21 mouse cellular contexts compared by ENCODE assay signal in genomic region chr4:135546008-135546407, GRCm38 (mm10). TPM values are rescaled to one million over a fixed set of nuclear protein-coding genes. Genes with fewer than 3 reads are reported as not detected.
A peak's percentile ranks its signal among the peaks of the same experiment; 100 is the strongest.
DNase-seq lines count a peak whose midpoint lies in the region; ATAC-seq and TF ChIP-seq lines count a peak whose summit lies in the region.
"Had no signal": no experiment of that assay in that cellular context is flagged by ENCODE, and none has a peak within 500 bp of the region (broad histone marks: within the 10 kb centered on the region; RNA-seq: fewer than 3 reads in every experiment).

No protein-coding gene starts in this region.

- H3K4me2 ChIP-seq in midbrain, embryonic 16.5 days (ENCODE audit: low read length), result no peak overlapping the region
- H3K4me2 ChIP-seq: midbrain, embryonic 13.5 days had no signal

- peaks cover 73% of the 10 kb centered on the region for H3K4me1 ChIP-seq in heart, embryonic 10.5 days
- peaks cover 31% of the 10 kb centered on the region for H3K4me1 ChIP-seq in ES-Bruce4 (ENCODE audit: control insufficient read depth, insufficient read depth, low read length)
- 0 out of 2 replicates have a peak, but pooled peaks cover 6% of the 10 kb centered on the region for H3K4me1 ChIP-seq in lung, adult 2 months (ENCODE audit: control insufficient read depth, insufficient read depth, low read length)
- H3K4me1 ChIP-seq in midbrain, embryonic 16.5 days (ENCODE audit: control insufficient read depth, insufficient read depth, low read length), result peaks cover 8% of the 10 kb centered on the region; the same call in 1 of the 2 replicates
- peaks cover 60% of the 10 kb centered on the region for H3K4me1 ChIP-seq in limb, embryonic 10.5 days

- TF ChIP-seq POLR2A in ES-Bruce4 (IDR thresholded peaks at IDR 0.05; ENCODE audit: insufficient read depth, low read length), result no peak
- TF ChIP-seq POLR2A in lung, adult 2 months (IDR thresholded peaks at IDR 0.05; ENCODE audit: borderline replicate concordance, extremely low read depth, low read depth, low read length), result no peak

- ATAC-seq in midbrain, embryonic 16.5 days, result no peak
- ATAC-seq: activated CD4-positive, CD25-positive, alpha-beta regulatory T cell, adult 4 months; forebrain, embryonic 16.5 days; hindbrain, postnatal 0 days; Patski had no signal

- H3K9me3 ChIP-seq in heart, embryonic 10.5 days, result no peaks in the 10 kb centered on the region
- H3K9me3 ChIP-seq in ES-Bruce4 (replicated peaks; ENCODE audit: control insufficient read depth, insufficient read depth, low read length, poor library complexity, severe bottlenecking), result no peaks in the 10 kb centered on the region
- no peaks in the 10 kb centered on the region for H3K9me3 ChIP-seq in midbrain, embryonic 16.5 days (replicated peaks; ENCODE audit: control insufficient read depth, low read length, poor library complexity, severe bottlenecking)
- H3K9me3 ChIP-seq in limb, embryonic 10.5 days (replicated peaks), result no peaks in the 10 kb centered on the region
- H3K9me3 ChIP-seq: embryonic facial prominence, embryonic 12.5 days; limb, embryonic 13.5 days; liver, embryonic 13.5 days; midbrain, embryonic 13.5 days; neural tube, embryonic 13.5 days had no signal

- TF ChIP-seq EP300 in ES-Bruce4 (IDR thresholded peaks at IDR 0.05; ENCODE audit: insufficient read depth, low read depth, low read length), result no peak

- no peak for TF ChIP-seq CTCF in ES-Bruce4 (IDR thresholded peaks at IDR 0.05; ENCODE audit: low read depth, low read length)
- TF ChIP-seq CTCF in lung, adult 2 months (IDR thresholded peaks at IDR 0.05; ENCODE audit: insufficient read depth, low read length), result no peak

- peak overlapping the region; percentile 27 for H3K9ac ChIP-seq in ES-Bruce4 (ENCODE audit: low read depth, poor library complexity, severe bottlenecking)
- H3K9ac ChIP-seq in midbrain, embryonic 16.5 days (ENCODE audit: low read depth, low read length), result no peak overlapping the region
- H3K9ac ChIP-seq: embryonic facial prominence, embryonic 12.5 days; liver, embryonic 13.5 days; midbrain, embryonic 13.5 days; neural tube, embryonic 13.5 days had no signal

- intact Hi-C loops in heart, postnatal 14 days (cut with DNase I), result no loop called here

- H3K4me3 ChIP-seq in heart, embryonic 10.5 days, result no peak overlapping the region
- H3K4me3 ChIP-seq in ES-Bruce4 (ENCODE audit: low read depth, low read length), result no peak overlapping the region
- no peak overlapping the region for H3K4me3 ChIP-seq in lung, adult 2 months (replicated peaks; ENCODE audit: extremely low read depth, low read depth, low read length)
- no peak overlapping the region for H3K4me3 ChIP-seq in midbrain, embryonic 16.5 days (ENCODE audit: low read depth, low read length)
- no peak overlapping the region for H3K4me3 ChIP-seq in limb, embryonic 10.5 days
- H3K4me3 ChIP-seq: embryonic facial prominence, embryonic 12.5 days; midbrain, embryonic 13.5 days; neural tube, embryonic 13.5 days had no signal

- H3K36me3 ChIP-seq in heart, embryonic 10.5 days, result peaks cover 6% of the 10 kb centered on the region
- H3K36me3 ChIP-seq in ES-Bruce4 (ENCODE audit: control insufficient read depth, insufficient read depth, low read length, poor library complexity, severe bottlenecking), result peaks cover 8% of the 10 kb centered on the region
- no peaks in the 10 kb centered on the region for H3K36me3 ChIP-seq in midbrain, embryonic 16.5 days (ENCODE audit: control insufficient read depth, insufficient read depth, low read length)
- no peaks in the 10 kb centered on the region for H3K36me3 ChIP-seq in limb, embryonic 10.5 days
- H3K36me3 ChIP-seq: embryonic facial prominence, embryonic 12.5 days; limb, embryonic 13.5 days; liver, embryonic 13.5 days; midbrain, embryonic 13.5 days; neural tube, embryonic 13.5 days had no signal

- WGBS in heart, embryonic 10.5 days, result 83% methylated on average over 7 of the region's 7 CpGs
- WGBS in lung, adult 2 months, result 66% methylated on average over 7 of the region's 7 CpGs
- WGBS in midbrain, embryonic 16.5 days, result 88% methylated on average over 7 of the region's 7 CpGs
- 87% methylated on average over 7 of the region's 7 CpGs for WGBS in limb, embryonic 10.5 days

- DNase-seq in heart, embryonic 10.5 days (ENCODE audit: low spot score), result no peak
- DNase-seq in heart, postnatal 14 days, result no peak
- peak; percentile 63 for DNase-seq in lung, adult 2 months
- DNase-seq in lung, postnatal 25 days (ENCODE audit: low spot score), result peak; percentile 78
- no peak for DNase-seq in testis, postnatal 10 days (ENCODE audit: low spot score)
- no peak for DNase-seq in limb, embryonic 10.5 days (ENCODE audit: low spot score)
- DNase-seq: cerebellum, adult 8-10 months; liver, embryonic 13.5 days had no signal

- peaks cover 36% of the 10 kb centered on the region for H3K27me3 ChIP-seq in heart, embryonic 10.5 days (ENCODE audit: insufficient read depth, poor library complexity, severe bottlenecking)
- no peaks in the 10 kb centered on the region for H3K27me3 ChIP-seq in ES-Bruce4 (ENCODE audit: control insufficient read depth, insufficient read depth, low read length, poor library complexity, severe bottlenecking)
- no peaks in the 10 kb centered on the region for H3K27me3 ChIP-seq in midbrain, embryonic 16.5 days (ENCODE audit: control insufficient read depth, insufficient read depth, low read depth, low read length)
- H3K27me3 ChIP-seq in limb, embryonic 10.5 days (ENCODE audit: low read depth, poor library complexity, severe bottlenecking), result peaks cover 61% of the 10 kb centered on the region
- H3K27me3 ChIP-seq: neural tube, embryonic 13.5 days; Patski had no signal

- H3K27ac ChIP-seq in heart, embryonic 10.5 days, result peak overlapping the region; percentile 48; the same call in 1 of the 2 replicates
- peak overlapping the region; percentile 79 for H3K27ac ChIP-seq in ES-Bruce4 (ENCODE audit: insufficient read depth, low read length)
- H3K27ac ChIP-seq in midbrain, embryonic 16.5 days (ENCODE audit: low read length), result no peak overlapping the region
- H3K27ac ChIP-seq in limb, embryonic 10.5 days, result no peak overlapping the region
- H3K27ac ChIP-seq: hindbrain, postnatal 0 days; liver, embryonic 13.5 days; midbrain, embryonic 13.5 days; neural tube, embryonic 13.5 days had no signal

RNA-seq across cellular contexts. Expression of gene Grhl3, which starts 27.4 kb away (rescaled TPM):
- polyA plus RNA-seq in heart, embryonic 10.5 days (2016; fragmentation: Nextera tagmentation; extraction: Ambion mirVana), result 4.3 and 14.1 TPM in 2 replicates
- not detected for total RNA-seq in heart, postnatal 14 days (2021)
- polyA plus RNA-seq in ES-Bruce4 (2011; ENCODE audit: insufficient read depth, insufficient read length, low read depth, missing spikeins), result 18.0 and 21.5 TPM in 2 replicates
- 0.11 and 6.3 TPM in 2 replicates for polyA plus RNA-seq in lung, adult 2 months (2012; rRNA removed)
- polyA plus RNA-seq in midbrain, embryonic 16.5 days (2015; fragmentation: Nextera tagmentation; extraction: Ambion mirVana), result 0.87 and 1.5 TPM in 2 replicates
- polyA plus RNA-seq in limb, embryonic 10.5 days (2016; fragmentation: Nextera tagmentation; extraction: Ambion mirVana), result 7.5 and 11.0 TPM in 2 replicates
- total RNA-seq: hematopoietic stem cell, adult 5-6 weeks; megakaryocyte, adult 5-6 weeks had no signal
- polyA plus RNA-seq: activated CD4-positive, CD25-positive, alpha-beta regulatory T cell, adult 4 months; gonadal fat pad, adult 2 months; Patski had no signal

RNA-seq across cellular contexts. Expression of gene Nipal3, which starts 51.2 kb away (rescaled TPM):
- 2.0 and 3.1 TPM in 2 replicates for polyA plus RNA-seq in heart, embryonic 10.5 days (2016; fragmentation: Nextera tagmentation; extraction: Ambion mirVana)
- 10 to 100 TPM; 29.3 to 34.0 TPM for total RNA-seq in heart, postnatal 14 days (2021)
- 12.7 and 17.5 TPM in 2 replicates for polyA plus RNA-seq in ES-Bruce4 (2011; ENCODE audit: insufficient read depth, insufficient read length, low read depth, missing spikeins)
- 58.2 and 84.6 TPM in 2 replicates for polyA plus RNA-seq in lung, adult 2 months (2012; rRNA removed)
- 10.8 and 11.2 TPM in 2 replicates for polyA plus RNA-seq in midbrain, embryonic 16.5 days (2015; fragmentation: Nextera tagmentation; extraction: Ambion mirVana)
- 1.7 and 2.2 TPM in 2 replicates for polyA plus RNA-seq in limb, embryonic 10.5 days (2016; fragmentation: Nextera tagmentation; extraction: Ambion mirVana)

RNA-seq across cellular contexts. Expression of gene Stpg1, which starts 51.4 kb away (rescaled TPM):
- polyA plus RNA-seq in heart, embryonic 10.5 days (2016; fragmentation: Nextera tagmentation; extraction: Ambion mirVana), result 0.11 and 0.23 TPM in 2 replicates
- under 1 TPM in 1 of 2 experiments, not detected in 1; 0.39 TPM for total RNA-seq in heart, postnatal 14 days (2021)
- polyA plus RNA-seq in ES-Bruce4 (2011; ENCODE audit: insufficient read depth, insufficient read length, low read depth, missing spikeins), result 0.79 and 1.8 TPM in 2 replicates
- 1.3 and 1.4 TPM in 2 replicates for polyA plus RNA-seq in lung, adult 2 months (2012; rRNA removed)
- 0.20 and 1.1 TPM in 2 replicates for polyA plus RNA-seq in midbrain, embryonic 16.5 days (2015; fragmentation: Nextera tagmentation; extraction: Ambion mirVana)
- polyA plus RNA-seq in limb, embryonic 10.5 days (2016; fragmentation: Nextera tagmentation; extraction: Ambion mirVana), result 0.11 TPM in 1 of 2 replicates, not detected in the other
- total RNA-seq: hematopoietic stem cell, adult 5-6 weeks had no signal
- polyA plus RNA-seq: forebrain, embryonic 16.5 days; limb, embryonic 13.5 days; liver, embryonic 13.5 days; Patski had no signal

Comparison
In these comparisons a context has a peak if more than half of its experiments do, and no peak if none do; other contexts are left out.
1. DNase-seq: peak in lung, adult 2 months (single experiment) and lung, postnatal 25 days (single experiment); none in heart, embryonic 10.5 days (single experiment), heart, postnatal 14 days (0 of 2), testis, postnatal 10 days (single experiment) and limb, embryonic 10.5 days (single experiment).
2. H3K27ac ChIP-seq: peak in heart, embryonic 10.5 days (single experiment) and ES-Bruce4 (single experiment); none in midbrain, embryonic 16.5 days (single experiment) and limb, embryonic 10.5 days (single experiment).